Comparison of ENCODE assay signal across 8 mouse cellular contexts in the genomic region with DNA sequence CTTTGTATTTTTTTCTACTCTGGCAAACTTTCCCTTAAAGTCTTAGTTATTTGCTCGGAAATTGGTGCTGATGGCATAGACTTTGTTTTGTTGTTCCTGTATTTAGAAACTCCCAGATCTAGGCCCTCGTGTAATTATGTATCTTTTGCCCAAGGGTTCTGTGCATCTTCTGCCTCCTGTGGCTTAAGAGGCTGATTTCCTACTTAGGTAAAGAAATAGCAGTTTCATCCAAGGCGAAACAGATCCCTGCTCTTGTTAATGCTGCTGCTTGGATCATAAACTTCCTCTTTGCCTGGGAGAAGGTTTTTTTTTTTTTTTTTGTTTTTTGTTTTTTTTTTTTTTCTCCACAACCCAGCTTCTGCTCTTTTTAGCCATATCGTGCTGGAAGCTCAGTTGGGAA. TPM values are rescaled to one million over a fixed set of nuclear protein-coding genes. Genes with fewer than 3 reads are reported as not detected.
DNase-seq lines count a peak whose midpoint lies in the region; ATAC-seq and TF ChIP-seq lines count a peak whose summit lies in the region.

No protein-coding gene starts in this region.

- no peak for TF ChIP-seq CTCF in hindbrain, postnatal 0 days (IDR thresholded peaks at IDR 0.05; ENCODE audit: low read depth)

- no peaks in the 10 kb centered on the region for H3K9me3 ChIP-seq in kidney, embryonic 15.5 days (replicated peaks)
- H3K9me3 ChIP-seq in embryonic facial prominence, embryonic 14.5 days (ENCODE audit: control insufficient read depth, low read length): no peaks in the 10 kb centered on the region
- H3K9me3 ChIP-seq in hindbrain, postnatal 0 days (ENCODE audit: low read length): no peaks in the 10 kb centered on the region
- H3K9me3 ChIP-seq in midbrain, embryonic 16.5 days (replicated peaks; ENCODE audit: control insufficient read depth, low read length, poor library complexity, severe bottlenecking): no peaks in the 10 kb centered on the region

- WGBS in kidney, embryonic 15.5 days: 21% methylated on average over 4 of the region's 4 CpGs
- WGBS in embryonic facial prominence, embryonic 14.5 days: 34% methylated on average over 4 of the region's 4 CpGs
- WGBS in hindbrain, postnatal 0 days: 47% methylated on average over 4 of the region's 4 CpGs
- 49% methylated on average over 4 of the region's 4 CpGs for WGBS in midbrain, embryonic 16.5 days

- H3K27ac ChIP-seq in kidney, embryonic 15.5 days: peak overlapping the region; percentile 99
- 0 out of 2 replicates have a peak overlapping the region, but pooled peaks have one; percentile 18 for H3K27ac ChIP-seq in embryonic facial prominence, embryonic 14.5 days (replicated peaks; ENCODE audit: low read depth, low read length)
- H3K27ac ChIP-seq in hindbrain, postnatal 0 days: no peak overlapping the region
- no peak overlapping the region for H3K27ac ChIP-seq in midbrain, embryonic 16.5 days (ENCODE audit: low read length)

- H3K4me1 ChIP-seq in kidney, embryonic 15.5 days: peaks cover 19% of the 10 kb centered on the region
- H3K4me1 ChIP-seq in embryonic facial prominence, embryonic 14.5 days (ENCODE audit: control insufficient read depth, insufficient read depth, low read length): peaks cover 7% of the 10 kb centered on the region
- no peaks in the 10 kb centered on the region for H3K4me1 ChIP-seq in hindbrain, postnatal 0 days (ENCODE audit: insufficient read depth, low read length)
- H3K4me1 ChIP-seq in midbrain, embryonic 16.5 days (ENCODE audit: control insufficient read depth, insufficient read depth, low read length): peaks cover 13% of the 10 kb centered on the region

- H3K4me3 ChIP-seq in kidney, embryonic 15.5 days (replicated peaks): peak overlapping the region; percentile 65; the same call in 1 of the 2 replicates
- H3K4me3 ChIP-seq in embryonic facial prominence, embryonic 14.5 days (ENCODE audit: low read depth, low read length): no peak overlapping the region
- no peak overlapping the region for H3K4me3 ChIP-seq in hindbrain, postnatal 0 days (ENCODE audit: low read length)
- no peak overlapping the region for H3K4me3 ChIP-seq in midbrain, embryonic 16.5 days (ENCODE audit: low read depth, low read length)

- ATAC-seq in kidney, embryonic 15.5 days (replicated peaks; ENCODE audit: low FRiP score): no peak
- ATAC-seq in embryonic facial prominence, embryonic 14.5 days (ENCODE audit: low read depth): no peak
- no peak for ATAC-seq in hindbrain, postnatal 0 days
- no peak for ATAC-seq in midbrain, embryonic 16.5 days
- no peak for ATAC-seq in erythroid progenitor cell, adult 5-6 weeks (replicated peaks; ENCODE audit: low FRiP score, poor library complexity, severe bottlenecking)

- DNase-seq in kidney, adult 9 months: no peak
- DNase-seq in embryonic facial prominence, embryonic 14.5 days (ENCODE audit: low spot score): no peak
- DNase-seq in hindbrain, postnatal 0 days (ENCODE audit: low spot score): no peak
- DNase-seq in adrenal gland, postnatal 4 days (ENCODE audit: low spot score in 2 of 2): no peak
- DNase-seq in spleen, postnatal 36 days (ENCODE audit: low spot score in 2 of 2): no peak

- H3K27me3 ChIP-seq in kidney, embryonic 15.5 days: no peaks in the 10 kb centered on the region
- no peaks in the 10 kb centered on the region for H3K27me3 ChIP-seq in embryonic facial prominence, embryonic 14.5 days (replicated peaks; ENCODE audit: control insufficient read depth, insufficient read depth, low read length)
- no peaks in the 10 kb centered on the region for H3K27me3 ChIP-seq in hindbrain, postnatal 0 days (ENCODE audit: insufficient read depth, low read length)
- no peaks in the 10 kb centered on the region for H3K27me3 ChIP-seq in midbrain, embryonic 16.5 days (ENCODE audit: control insufficient read depth, insufficient read depth, low read depth, low read length)

- no peak overlapping the region for H3K9ac ChIP-seq in kidney, embryonic 15.5 days
- H3K9ac ChIP-seq in embryonic facial prominence, embryonic 14.5 days (ENCODE audit: low read depth, low read length): no peak overlapping the region
- H3K9ac ChIP-seq in hindbrain, postnatal 0 days (replicated peaks; ENCODE audit: low read length): no peak overlapping the region
- no peak overlapping the region for H3K9ac ChIP-seq in midbrain, embryonic 16.5 days (ENCODE audit: low read depth, low read length)

- H3K36me3 ChIP-seq in kidney, embryonic 15.5 days: no peaks in the 10 kb centered on the region
- no peaks in the 10 kb centered on the region for H3K36me3 ChIP-seq in embryonic facial prominence, embryonic 14.5 days (ENCODE audit: control insufficient read depth, insufficient read depth, low read length)
- H3K36me3 ChIP-seq in hindbrain, postnatal 0 days (ENCODE audit: insufficient read depth, low read length): no peaks in the 10 kb centered on the region
- no peaks in the 10 kb centered on the region for H3K36me3 ChIP-seq in midbrain, embryonic 16.5 days (ENCODE audit: control insufficient read depth, insufficient read depth, low read length)

- peak overlapping the region; percentile 87 for H3K4me2 ChIP-seq in kidney, embryonic 15.5 days
- peak overlapping the region; percentile 81 for H3K4me2 ChIP-seq in embryonic facial prominence, embryonic 14.5 days (ENCODE audit: low read depth, low read length)
- peak overlapping the region; percentile 67; the same call in 1 of the 2 replicates for H3K4me2 ChIP-seq in hindbrain, postnatal 0 days (ENCODE audit: low read depth, low read length)
- peak overlapping the region; percentile 84; the same call in 1 of the 2 replicates for H3K4me2 ChIP-seq in midbrain, embryonic 16.5 days (ENCODE audit: low read length)

RNA-seq across cellular contexts. Expression of gene Jun, which starts 2.3 kb away (rescaled TPM):
- polyA plus RNA-seq in kidney, embryonic 15.5 days (2015; fragmentation: Nextera tagmentation; extraction: Ambion mirVana): 66.0 and 70.1 TPM in 2 replicates
- 47.1 and 53.6 TPM in 2 replicates for polyA plus RNA-seq in embryonic facial prominence, embryonic 14.5 days (2014; fragmentation: Nextera tagmentation; extraction: Ambion mirVana)
- 74.4 and 86.4 TPM in 2 replicates for total RNA-seq in hindbrain, postnatal 0 days (2014; rRNA removed)
- polyA plus RNA-seq in hindbrain, postnatal 0 days (2015; fragmentation: Nextera tagmentation; extraction: Ambion mirVana): 57.5 and 59.9 TPM in 2 replicates
- polyA plus RNA-seq in midbrain, embryonic 16.5 days (2015; fragmentation: Nextera tagmentation; extraction: Ambion mirVana): 49.3 and 54.0 TPM in 2 replicates
- 10 to 100 TPM; 46.6 to 58.6 TPM for total RNA-seq in adrenal gland, postnatal 4 days (2021)
- total RNA-seq in erythroid progenitor cell, adult 5-6 weeks (2015; ENCODE audit: low replicate concordance): 10.8 and 24.7 TPM in 2 replicates
- 13.6 and 21.2 TPM in 2 replicates for total RNA-seq in erythroid progenitor cell, adult 5-6 weeks (2017; ENCODE audit: low replicate concordance)

Comparison
In these comparisons a context has a peak if more than half of its experiments do, and no peak if none do; other contexts are left out.
1. H3K27ac ChIP-seq: peak in kidney, embryonic 15.5 days (single experiment) and embryonic facial prominence, embryonic 14.5 days (single experiment); none in hindbrain, postnatal 0 days (single experiment) and midbrain, embryonic 16.5 days (single experiment).
2. Peak in every context shown above with its lines, with median percentiles within 50 percentile points of each other: H3K4me2 ChIP-seq.